Mouse (Mus musculus): ENCODE data around the gene Anapc15.
"Not testable (repeated sequence)": the region's sequence is repeated elsewhere in the genome, so short reads cannot be mapped to it uniquely, and the experiment has no call there.

Gene Anapc15

DNA sequence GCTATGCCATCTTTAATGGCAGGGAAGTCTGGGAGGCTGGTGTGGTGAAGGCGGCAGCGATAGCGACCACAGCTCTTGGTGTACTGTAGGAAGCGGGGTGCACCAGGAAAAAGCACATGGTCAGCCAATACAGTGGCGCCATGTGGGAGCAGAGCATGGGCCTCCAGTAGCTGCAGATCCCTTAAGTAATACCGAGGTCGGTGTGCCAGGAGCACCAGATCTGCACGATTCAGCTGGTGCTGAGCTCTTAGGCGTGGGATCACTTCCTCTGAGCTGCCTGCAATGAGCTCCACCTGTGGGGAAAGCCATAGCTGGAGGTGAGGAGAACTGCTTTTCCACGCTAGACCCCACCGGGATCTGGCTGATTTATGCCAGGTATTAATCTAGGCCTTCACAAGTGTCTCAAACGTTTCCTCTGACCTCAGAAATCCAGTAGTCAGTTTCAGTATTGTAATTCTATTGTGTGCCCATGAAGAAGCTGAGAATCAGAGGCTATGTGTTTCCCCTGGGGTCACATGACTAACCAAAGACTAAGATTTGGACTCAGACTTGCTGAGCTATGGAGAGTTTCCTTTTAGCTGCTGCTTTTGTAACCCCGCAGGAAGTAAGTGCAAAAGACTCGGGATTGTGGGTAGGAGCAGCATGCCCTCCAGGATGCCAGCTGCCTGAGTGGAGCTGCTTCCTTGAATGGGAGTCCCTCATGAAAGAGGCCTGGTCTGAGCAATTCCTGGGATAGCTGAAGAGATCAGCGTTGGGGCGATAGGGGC lies 37.0 kb downstream of the Anapc15 start:
- no peaks in the 10 kb centered on the region; the same call in 1 of the 2 replicates for H3K36me3 ChIP-seq (ENCODE audit: control insufficient read depth, insufficient read depth, low read length, poor library complexity, severe bottlenecking)
- no peak for DNase-seq (ENCODE audit: low read depth, low spot score)
- no peaks in the 10 kb centered on the region for H3K27me3 ChIP-seq (ENCODE audit: control insufficient read depth, insufficient read depth, low read length, poor library complexity, severe bottlenecking)

- no peaks in the 10 kb centered on the region for H3K27me3 ChIP-seq (ENCODE audit: control insufficient read depth, insufficient read depth, low read length, poor library complexity, severe bottlenecking)
- H3K36me3 ChIP-seq (ENCODE audit: control insufficient read depth, insufficient read depth, low read length, poor library complexity, severe bottlenecking), result no peaks in the 10 kb centered on the region; the same call in 1 of the 2 replicates
- DNase-seq (ENCODE audit: low read depth, low spot score), result no peak
These were observed 38.5 kb downstream of the Anapc15 start for GRCm38 (mm10) chr7:101901969-101902368.

GRCm38 (mm10) chr7:101902846-101903245 lies 39.3 kb downstream of the Anapc15 start:
- no peak for DNase-seq (ENCODE audit: low read depth, low spot score)

GRCm38 (mm10) chr7:101905561-101906286 lies 42.2 kb downstream of the Anapc15 start, which contains the start of gene Lamtor1:
Lamtor1 (plus strand) TSS chr7:101905904.
- DNase-seq (ENCODE audit: low read depth, low spot score), result peak; percentile 99
- H3K27me3 ChIP-seq (ENCODE audit: control insufficient read depth, insufficient read depth, low read length, poor library complexity, severe bottlenecking), result no peaks in the 10 kb centered on the region
- H3K36me3 ChIP-seq (ENCODE audit: control insufficient read depth, insufficient read depth, low read length, poor library complexity, severe bottlenecking), result 0 out of 2 replicates have a peak, but pooled peaks cover 3% of the 10 kb centered on the region

More at GRCm38 (mm10) chr7:101902846-101903245, 39.3 kb downstream of the Anapc15 start:
- Histone ChIP-seq H3K36me3 (ENCODE audit: control insufficient read depth, insufficient read depth, low read length, poor library complexity, severe bottlenecking) (no peaks in the 10 kb centered on the region; the same call in 1 of the 2 replicates), H3K27me3 (ENCODE audit: control insufficient read depth, insufficient read depth, low read length, poor library complexity, severe bottlenecking) (no peaks in the 10 kb centered on the region)

- no peaks in the 10 kb centered on the region for H3K27me3 ChIP-seq (ENCODE audit: control insufficient read depth, insufficient read depth, low read length, poor library complexity, severe bottlenecking)
- H3K36me3 ChIP-seq (ENCODE audit: control insufficient read depth, insufficient read depth, low read length, poor library complexity, severe bottlenecking), result 0 out of 2 replicates have a peak, but pooled peaks cover 3% of the 10 kb centered on the region
- no peak for DNase-seq (ENCODE audit: low read depth, low spot score)
These were observed 42.8 kb downstream of the Anapc15 start, which contains the start of gene Tomt for GRCm38 (mm10) chr7:101906287-101906681. Tomt (minus strand) TSS chr7:101906359.

DNA sequence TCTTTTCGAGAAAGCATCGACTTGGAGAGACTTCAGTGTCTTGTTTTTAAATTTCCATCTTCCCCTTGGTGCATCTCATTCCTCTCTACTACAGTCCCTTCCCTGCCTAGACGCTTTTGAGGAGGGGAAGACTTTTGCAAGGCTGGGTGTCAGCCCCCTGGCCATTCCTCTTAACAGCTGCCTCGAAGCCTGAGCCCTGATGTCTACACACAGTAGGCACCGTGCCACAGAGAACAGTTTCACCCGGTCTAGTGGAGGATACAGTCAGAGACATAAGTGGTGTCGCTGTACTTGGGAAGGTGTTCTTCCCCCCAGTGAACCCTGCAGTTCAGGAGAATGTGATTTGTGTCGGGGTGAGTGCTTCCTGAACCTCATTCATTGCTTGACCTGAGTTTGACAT lies 43.2 kb downstream of the Anapc15 start:
- no peaks in the 10 kb centered on the region for H3K27me3 ChIP-seq (ENCODE audit: control insufficient read depth, insufficient read depth, low read length, poor library complexity, severe bottlenecking)
- H3K36me3 ChIP-seq (ENCODE audit: control insufficient read depth, insufficient read depth, low read length, poor library complexity, severe bottlenecking), result peaks cover 3% of the 10 kb centered on the region; the same call in 1 of the 2 replicates
- peak; percentile 45 for DNase-seq (ENCODE audit: low read depth, low spot score)

DNA sequence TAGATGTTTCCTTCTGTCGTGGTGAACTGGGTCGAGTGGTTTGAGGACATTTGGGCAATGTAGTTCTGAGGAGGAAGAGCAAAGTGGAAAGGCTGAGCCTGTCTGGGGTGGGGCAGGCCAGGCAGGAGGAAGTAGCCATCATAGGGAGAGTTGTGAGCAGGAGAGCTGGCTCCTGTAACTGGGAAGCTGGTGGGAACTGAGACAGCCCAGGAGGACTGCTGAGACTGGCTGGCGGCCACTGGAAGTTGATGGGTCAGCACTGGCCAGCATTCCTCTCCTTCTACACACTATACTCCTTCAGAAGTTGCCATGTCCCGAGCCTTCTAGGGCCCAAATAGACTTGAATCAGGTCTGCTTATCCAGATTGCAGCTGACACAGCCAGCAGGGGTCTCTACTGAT lies 44.9 kb downstream of the Anapc15 start:
- peaks cover 3% of the 10 kb centered on the region for H3K36me3 ChIP-seq (ENCODE audit: control insufficient read depth, insufficient read depth, low read length, poor library complexity, severe bottlenecking)
- no peak for DNase-seq (ENCODE audit: low read depth, low spot score)
- H3K27me3 ChIP-seq (ENCODE audit: control insufficient read depth, insufficient read depth, low read length, poor library complexity, severe bottlenecking), result no peaks in the 10 kb centered on the region

- Histone ChIP-seq H3K27me3 (ENCODE audit: control insufficient read depth, insufficient read depth, low read length, poor library complexity, severe bottlenecking) (no peaks in the 10 kb centered on the region), H3K36me3 (ENCODE audit: control insufficient read depth, insufficient read depth, low read length, poor library complexity, severe bottlenecking) (peaks cover 3% of the 10 kb centered on the region)
- DNase-seq (ENCODE audit: low read depth, low spot score), result no peak
These were observed 46.6 kb downstream of the Anapc15 start for GRCm38 (mm10) chr7:101910138-101910537.

- peaks cover 3% of the 10 kb centered on the region for H3K36me3 ChIP-seq (ENCODE audit: control insufficient read depth, insufficient read depth, low read length, poor library complexity, severe bottlenecking)
- peak; percentile 36 for DNase-seq (ENCODE audit: low read depth, low spot score)
These were observed 48.5 kb downstream of the Anapc15 start for GRCm38 (mm10) chr7:101911982-101912381.

DNA sequence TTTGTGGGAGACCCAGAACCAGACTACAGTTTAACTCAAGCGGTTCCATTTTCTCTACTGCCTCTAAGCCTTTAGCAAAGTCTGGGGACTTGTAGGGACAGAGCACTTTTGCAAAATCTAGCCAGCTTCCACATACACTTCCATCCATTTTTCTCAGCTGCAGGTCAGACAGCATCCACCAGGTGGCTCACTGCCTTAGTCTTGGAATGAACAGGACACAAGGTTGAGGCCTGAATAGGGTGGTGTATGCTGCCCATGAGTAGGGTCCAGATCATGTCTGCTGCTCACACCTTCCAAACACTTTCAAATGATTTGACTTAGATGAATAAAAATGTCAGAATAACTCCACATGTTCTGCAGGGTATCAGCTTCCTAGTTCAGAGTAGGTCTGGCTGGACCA lies 54.6 kb downstream of the Anapc15 start:
- no peaks in the 10 kb centered on the region; the same call in 1 of the 2 replicates for H3K27me3 ChIP-seq (ENCODE audit: control insufficient read depth, insufficient read depth, low read length, poor library complexity, severe bottlenecking)
- peak; percentile 78 for DNase-seq (ENCODE audit: low read depth, low spot score)
- H3K36me3 ChIP-seq (ENCODE audit: control insufficient read depth, insufficient read depth, low read length, poor library complexity, severe bottlenecking), result peaks cover 3% of the 10 kb centered on the region

More at GRCm38 (mm10) chr7:101911982-101912381, 48.5 kb downstream of the Anapc15 start:
- H3K27me3 ChIP-seq (ENCODE audit: control insufficient read depth, insufficient read depth, low read length, poor library complexity, severe bottlenecking), result no peaks in the 10 kb centered on the region

DNA sequence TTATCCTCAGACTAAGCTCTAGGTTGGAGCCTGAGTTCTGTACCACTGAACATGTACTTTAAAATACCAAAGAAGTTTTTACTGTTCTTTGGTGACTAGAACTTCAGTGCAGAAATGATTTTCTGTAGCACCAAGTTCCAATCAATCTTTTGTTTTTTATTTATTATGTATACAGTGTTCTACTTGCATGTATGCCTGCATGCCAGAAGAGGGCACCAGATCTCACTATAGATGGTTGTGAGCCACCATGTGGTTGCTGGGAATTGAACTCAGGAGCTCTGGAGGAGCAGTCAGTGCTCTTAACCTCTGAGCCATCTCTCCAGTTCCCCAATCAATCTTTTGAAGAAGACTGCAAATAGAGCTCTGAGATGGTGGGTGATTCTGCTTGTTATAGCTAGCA lies 62.4 kb downstream of the Anapc15 start:
- not testable (repeated sequence) for H3K27me3 ChIP-seq (ENCODE audit: control insufficient read depth, insufficient read depth, low read length, poor library complexity, severe bottlenecking); DNase-seq (ENCODE audit: low read depth, low spot score); H3K36me3 ChIP-seq (ENCODE audit: control insufficient read depth, insufficient read depth, low read length, poor library complexity, severe bottlenecking)

- no peak for DNase-seq (ENCODE audit: low read depth, low spot score)
- H3K27me3 ChIP-seq (ENCODE audit: control insufficient read depth, insufficient read depth, low read length, poor library complexity, severe bottlenecking), result no peaks in the 10 kb centered on the region
These were observed 64.6 kb downstream of the Anapc15 start for GRCm38 (mm10) chr7:101928093-101928492.

DNA sequence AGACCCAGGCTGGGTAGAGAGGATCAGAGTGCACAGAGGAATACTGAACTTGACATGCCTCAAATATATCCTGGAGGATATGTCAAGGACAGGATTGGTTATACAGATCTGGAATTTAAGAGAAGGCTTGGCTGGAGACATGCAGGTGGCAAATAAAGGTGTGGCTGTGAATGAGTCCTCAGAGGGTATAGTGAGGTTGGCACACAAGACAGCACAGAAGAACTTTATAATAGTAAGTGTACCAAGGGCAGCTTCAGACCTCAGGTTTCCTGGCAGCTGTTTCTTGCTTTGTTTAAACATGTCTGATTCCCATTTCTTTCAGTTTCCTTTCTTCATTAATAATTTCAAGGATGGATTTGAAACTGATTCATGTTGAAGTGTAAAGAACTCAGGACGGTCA lies 69.0 kb downstream of the Anapc15 start:
- H3K36me3 ChIP-seq (ENCODE audit: control insufficient read depth, insufficient read depth, low read length, poor library complexity, severe bottlenecking), result no peaks in the 10 kb centered on the region
- no peaks in the 10 kb centered on the region for H3K27me3 ChIP-seq (ENCODE audit: control insufficient read depth, insufficient read depth, low read length, poor library complexity, severe bottlenecking)
- DNase-seq (ENCODE audit: low read depth, low spot score), result no peak

More at GRCm38 (mm10) chr7:101928093-101928492, 64.6 kb downstream of the Anapc15 start:
- H3K36me3 ChIP-seq (ENCODE audit: control insufficient read depth, insufficient read depth, low read length, poor library complexity, severe bottlenecking), result no peaks in the 10 kb centered on the region

- Histone ChIP-seq H3K27me3 (ENCODE audit: control insufficient read depth, insufficient read depth, low read length, poor library complexity, severe bottlenecking) (no peaks in the 10 kb centered on the region), H3K36me3 (ENCODE audit: control insufficient read depth, insufficient read depth, low read length, poor library complexity, severe bottlenecking) (no peaks in the 10 kb centered on the region)
- no peak for DNase-seq (ENCODE audit: low read depth, low spot score)
These were observed 69.8 kb downstream of the Anapc15 start for GRCm38 (mm10) chr7:101933300-101933699.

DNA sequence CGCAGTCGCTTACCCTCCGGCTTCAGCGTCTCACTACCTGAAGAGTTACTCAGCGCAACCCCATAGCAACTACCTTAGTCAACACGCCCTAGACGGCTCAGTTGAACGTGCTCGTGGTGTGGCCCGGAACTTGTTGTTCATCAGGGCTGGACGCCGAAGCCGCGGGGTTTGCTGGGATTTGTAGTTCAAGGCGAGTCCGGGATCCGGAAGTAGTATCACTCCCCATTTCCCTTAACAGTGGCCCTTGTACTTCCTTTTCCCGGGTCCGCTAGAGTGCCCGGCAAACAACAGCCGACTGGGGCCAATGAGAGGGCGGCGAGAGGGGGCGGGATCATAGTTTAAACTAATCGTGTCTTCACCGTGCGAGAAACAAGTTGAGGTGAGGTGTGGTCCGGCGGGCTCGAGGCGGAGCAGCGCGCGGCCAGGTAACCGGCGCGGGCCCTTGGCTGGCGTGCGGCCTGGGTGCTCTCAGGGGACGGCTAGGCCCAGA lies 70.3 kb downstream of the Anapc15 start, which contains the start of the genes Lrrc51 and Numa1:
TSS of gene Lrrc51 (minus strand) at position 145 of the 490 bp plus-strand sequence.
TSS of gene Numa1 (plus strand) at position 361 of the 490 bp plus-strand sequence.
- Histone ChIP-seq H3K36me3 (ENCODE audit: control insufficient read depth, insufficient read depth, low read length, poor library complexity, severe bottlenecking) (no peaks in the 10 kb centered on the region), H3K27me3 (ENCODE audit: control insufficient read depth, insufficient read depth, low read length, poor library complexity, severe bottlenecking) (no peaks in the 10 kb centered on the region)
- DNase-seq (ENCODE audit: low read depth, low spot score), result peak; percentile 97

Data from splenic B cell, adult 2 months (primary cell).